Mouse (Mus musculus) layer of hippocampus, postnatal 36 days (tissue): ENCODE data around the gene Acss1. TPM values are rescaled to one million over a fixed set of nuclear protein-coding genes. Genes with fewer than 3 reads are reported as not detected.

Experiments
- DNase-seq, 2 experiments: peaks; one replicate each; pipeline ENCODE4 v3.0.0; 2022
- total RNA-seq, 2 experiments: library from RNA; stranded (reverse); gene quantifications; 2 replicates each; pipeline ENCODE4 v1.2.3; 2021

Gene Acss1
- total RNA-seq, 2 experiments from 2014 or later, result 22.7 to 29.9 TPM

DNA sequence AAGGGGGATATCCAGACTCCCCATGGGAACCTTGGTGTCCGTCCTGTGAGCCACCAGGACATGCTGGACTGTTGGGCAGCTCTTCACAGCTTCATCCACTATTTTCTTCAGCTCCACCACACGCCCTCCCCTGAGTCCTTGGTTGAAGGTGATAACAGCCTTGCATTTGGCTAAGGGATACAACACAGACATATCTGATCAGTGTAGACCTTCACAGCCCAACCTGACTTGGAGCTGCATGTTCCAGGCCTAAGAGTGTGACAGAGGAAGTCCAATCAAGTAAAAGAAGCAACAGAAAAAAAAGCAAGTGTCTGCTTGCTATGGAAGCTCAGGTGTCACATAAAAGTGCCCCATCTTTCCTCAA lies 29.9 kb downstream of the Acss1 start:
- no peak for DNase-seq

- DNase-seq, result no peak
Measured at GRCm38 (mm10) chr2:150637702-150638369, 30.5 kb downstream of the Acss1 start.

DNA sequence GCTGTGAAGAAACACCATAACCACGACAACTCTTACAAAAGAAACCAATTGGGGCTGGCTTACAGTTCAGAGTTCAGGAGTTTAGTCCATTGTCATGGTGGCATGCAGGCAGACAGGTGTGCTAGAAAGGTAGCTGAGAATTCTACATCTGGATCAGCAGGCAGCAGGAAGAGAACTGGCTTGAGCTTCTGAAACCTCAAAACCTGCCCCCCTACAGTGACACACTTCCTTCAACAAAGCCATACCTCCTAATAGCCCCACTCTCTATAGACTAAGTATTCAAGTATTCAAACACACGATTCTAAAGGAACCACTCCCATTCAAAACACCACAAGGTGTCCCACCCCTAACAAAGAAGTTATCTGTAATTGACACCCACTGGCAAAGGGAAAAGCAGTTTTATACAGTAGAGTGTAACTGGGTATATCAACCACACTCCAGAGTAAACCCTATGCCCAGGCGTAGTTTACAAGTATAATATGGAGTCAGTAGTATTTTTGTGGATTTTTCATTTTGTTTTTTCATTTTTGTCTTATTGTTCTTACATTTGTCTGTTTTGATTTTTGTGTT lies 32.3 kb downstream of the Acss1 start:
- no peak for DNase-seq

DNA sequence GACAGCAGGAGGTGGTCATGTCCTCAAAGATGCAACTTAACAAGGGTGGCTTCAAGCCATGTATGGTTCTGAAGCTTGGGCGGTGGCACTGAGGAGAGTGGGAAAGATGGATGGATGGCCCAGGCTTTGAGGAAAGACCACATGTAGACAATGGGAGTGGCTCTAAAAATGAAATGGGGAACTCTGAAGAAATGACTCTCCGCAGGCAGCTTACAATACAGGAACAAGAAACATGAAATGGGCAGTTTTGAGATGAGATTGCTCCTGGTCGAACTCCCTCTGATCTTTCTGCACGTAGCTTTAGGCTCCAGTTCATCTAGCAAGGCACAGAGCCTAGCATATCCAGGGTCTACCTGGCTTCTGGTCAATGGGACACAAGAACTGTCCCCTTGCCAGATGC lies 39.0 kb downstream of the Acss1 start:
- no peak for DNase-seq

DNA sequence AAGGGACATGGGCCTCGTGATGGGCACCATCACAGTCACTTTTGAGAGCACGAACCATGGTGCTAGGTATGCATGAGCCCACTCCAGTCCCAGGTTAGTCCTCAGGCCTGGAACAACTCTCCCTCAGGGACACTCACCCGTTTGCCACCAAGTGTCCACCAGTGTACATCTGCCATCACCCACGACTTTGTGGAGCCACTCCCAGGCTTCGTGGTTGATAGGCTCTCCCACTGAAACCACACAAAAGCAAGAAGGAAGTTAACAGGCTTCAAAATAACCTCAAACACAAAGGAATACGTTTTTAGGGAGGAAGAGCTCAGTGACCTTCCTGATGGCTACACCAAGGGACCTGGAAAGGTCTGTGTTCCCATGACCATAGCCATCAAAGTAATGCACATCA lies 41.2 kb downstream of the Acss1 start:
- DNase-seq, result no peak

GRCm38 (mm10) chr2:150624926-150625325 lies 43.4 kb downstream of the Acss1 start:
- DNase-seq, result no peak

DNA sequence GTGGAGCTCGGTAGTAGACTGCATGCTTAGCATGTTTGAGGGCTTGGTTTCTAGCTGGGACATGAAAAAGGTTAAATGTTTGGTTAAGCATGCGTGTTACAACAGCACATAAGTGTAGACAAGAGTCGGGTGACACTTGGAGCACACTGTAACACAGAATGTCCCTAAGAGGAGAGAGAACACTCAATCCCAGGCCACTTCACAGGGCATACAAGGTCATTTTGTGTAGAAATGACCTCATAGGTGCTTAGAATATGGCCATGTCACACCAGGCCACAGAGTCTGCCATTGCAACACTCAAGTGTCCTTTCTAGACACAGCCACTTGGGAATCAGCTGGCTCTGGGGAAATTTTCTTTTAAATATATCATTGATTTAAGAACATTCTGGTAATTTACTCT lies 44.3 kb downstream of the Acss1 start:
- DNase-seq, result no peak

GRCm38 (mm10) chr2:150621698-150622097 lies 46.6 kb downstream of the Acss1 start:
- no peak for DNase-seq

- no peak for DNase-seq
Measured at GRCm38 (mm10) chr2:150610097-150610496, 58.2 kb downstream of the Acss1 start.

DNA sequence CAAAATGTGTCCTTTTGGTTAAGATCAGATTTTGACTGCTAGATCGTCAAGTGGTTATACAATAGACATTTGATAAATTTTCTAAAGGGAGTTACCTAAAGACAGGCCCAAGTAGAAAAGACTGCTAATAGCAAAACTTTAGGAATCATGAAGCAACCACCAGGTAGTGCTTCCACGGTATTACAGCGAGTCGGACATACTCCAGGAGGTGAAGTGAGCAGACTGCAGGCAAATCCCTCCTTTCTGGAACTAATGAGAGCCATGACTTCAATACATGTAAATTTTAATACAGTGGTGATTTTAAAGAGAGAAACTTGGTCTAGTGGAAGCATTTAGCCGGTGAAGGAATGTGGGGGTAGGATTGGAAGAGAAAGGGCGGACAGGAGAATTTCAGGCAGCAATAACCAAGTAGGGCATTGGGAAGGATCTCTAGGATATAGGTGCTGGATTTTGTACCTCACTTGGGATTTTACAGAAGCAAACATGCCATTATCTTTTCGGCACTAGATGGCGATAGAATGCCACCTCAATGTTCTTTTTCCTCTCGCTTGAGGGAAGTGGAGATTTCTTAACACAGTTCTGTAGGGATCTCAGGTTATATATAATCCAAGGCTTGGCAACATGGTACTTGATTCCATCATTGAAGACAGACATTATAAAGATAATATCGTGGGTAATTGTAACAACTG lies 59.3 kb downstream of the Acss1 start:
- peak; percentile 11 to 58 for DNase-seq

DNA sequence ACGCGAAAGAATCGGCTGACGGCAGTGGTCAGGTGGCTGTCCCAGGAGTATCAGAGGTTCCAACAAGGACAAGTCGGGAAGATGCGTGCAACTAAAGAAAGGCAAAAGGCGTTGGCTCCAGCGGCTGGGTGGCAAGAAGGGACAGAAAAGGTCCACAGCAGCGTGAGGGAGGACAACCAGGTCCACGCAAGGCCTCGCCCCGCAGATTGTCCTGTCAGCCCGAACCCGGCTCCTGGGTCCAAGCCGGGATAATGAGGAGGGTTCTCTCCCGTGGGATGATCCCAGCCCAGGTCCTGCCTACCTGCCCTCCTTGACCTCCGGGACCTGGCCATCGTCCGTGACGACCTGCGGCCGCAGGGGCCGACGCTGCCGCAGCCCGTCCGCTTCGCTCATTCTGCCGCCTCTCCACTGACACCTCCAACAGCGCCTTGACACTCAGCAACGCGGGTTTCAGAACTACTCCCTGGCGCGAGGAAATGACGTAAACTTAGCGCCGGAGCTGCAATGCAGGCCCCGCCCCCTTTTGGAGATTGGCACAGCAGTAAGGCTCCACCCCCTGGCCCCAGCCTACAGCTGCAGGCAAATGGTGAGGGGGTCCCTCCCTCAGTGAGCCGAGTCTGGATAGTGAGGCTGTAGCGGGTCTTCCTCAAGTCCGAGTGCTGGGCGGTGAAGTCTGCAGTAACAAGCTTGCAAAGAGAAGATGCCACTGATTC lies 60.1 kb downstream of the Acss1 start, which contains the start of gene Apmap:
Apmap (minus strand) TSS at position 481 of the 713 bp plus-strand sequence.
- peak; percentile 96 for DNase-seq

DNA sequence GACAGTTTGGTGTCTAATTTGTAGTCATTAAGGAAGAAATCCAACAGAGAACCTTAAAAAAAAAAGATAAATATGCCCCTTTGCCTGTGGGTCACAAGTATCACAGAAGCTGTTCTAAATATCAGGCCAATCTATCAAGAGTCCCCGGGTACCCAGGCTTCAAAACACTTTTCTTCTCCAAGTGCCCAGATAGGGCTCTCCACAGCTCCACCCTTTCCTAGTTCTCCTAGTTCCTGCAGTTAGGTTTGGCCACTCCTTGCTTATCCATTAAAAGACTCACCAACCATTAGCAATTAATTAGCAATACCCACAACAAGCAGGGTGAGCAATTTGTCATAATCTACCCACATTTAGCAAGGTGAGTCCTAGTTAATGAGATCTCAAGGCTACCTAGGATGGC lies 61.2 kb downstream of the Acss1 start:
- no peak for DNase-seq

- no peak for DNase-seq
Measured at GRCm38 (mm10) chr2:150604802-150605201, 63.5 kb downstream of the Acss1 start.

DNA sequence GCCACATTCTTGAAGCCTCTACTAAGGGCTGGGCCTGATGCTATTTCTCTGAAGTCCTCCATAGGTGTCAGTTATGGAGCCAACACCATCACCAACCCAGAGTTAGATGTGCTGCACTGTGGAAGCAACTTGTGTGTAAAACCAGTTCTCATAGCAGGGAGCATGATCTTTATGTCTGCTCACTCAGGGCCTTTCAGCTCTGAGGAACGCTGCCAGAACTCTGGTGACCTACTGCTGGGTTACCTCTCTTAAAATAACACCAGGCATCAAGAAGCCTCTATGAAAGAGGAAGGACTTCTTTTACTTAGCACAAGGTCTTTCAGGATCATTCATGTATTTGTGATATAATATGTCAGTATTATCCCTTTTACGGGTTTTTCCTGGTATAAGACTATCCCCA lies 66.1 kb downstream of the Acss1 start:
- DNase-seq, result no peak

DNA sequence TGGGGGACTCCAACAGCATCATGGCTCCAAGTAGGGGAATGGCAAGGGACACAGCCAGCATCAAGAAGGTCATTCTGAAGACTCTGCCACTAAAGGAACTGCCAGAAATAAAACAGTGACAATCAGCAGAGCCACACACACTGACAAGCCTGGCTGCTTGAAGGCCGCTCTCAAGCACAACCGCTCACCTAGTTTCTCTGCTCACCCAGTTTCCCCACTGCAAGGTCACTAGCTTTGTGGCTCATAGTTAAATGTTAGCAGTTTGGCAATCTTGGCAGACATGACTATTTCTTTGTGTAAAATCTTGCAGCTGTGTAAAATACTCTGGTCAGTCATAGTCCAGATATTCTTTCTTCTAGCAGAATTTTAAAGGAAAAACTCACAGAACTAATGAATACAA lies 68.0 kb downstream of the Acss1 start:
- DNase-seq, result no peak

GRCm38 (mm10) chr2:150595411-150596190 lies 72.7 kb downstream of the Acss1 start:
- no peak for DNase-seq

DNA sequence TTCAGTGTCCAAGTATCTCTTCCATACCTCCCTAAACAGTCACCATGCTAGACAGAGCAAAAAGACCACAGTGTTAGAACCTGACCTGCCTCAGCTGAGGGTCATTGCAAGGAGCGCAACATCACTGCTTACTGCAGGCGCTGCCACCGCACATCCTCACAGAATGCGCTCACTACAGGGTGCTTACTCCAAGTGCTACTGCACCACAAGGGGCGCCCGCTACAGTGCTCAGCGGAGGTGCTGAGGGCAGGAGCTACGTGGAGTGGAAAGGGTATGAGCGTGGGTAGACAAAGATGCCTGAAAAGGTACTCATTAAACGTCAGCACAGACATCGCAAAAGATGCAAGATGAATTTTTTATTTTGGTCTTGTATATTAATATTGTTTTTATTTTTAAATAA lies 79.2 kb downstream of the Acss1 start:
- DNase-seq, result no peak

GRCm38 (mm10) chr2:150579628-150580027 lies 88.7 kb downstream of the Acss1 start:
- DNase-seq, result no peak

- no peak for DNase-seq
Measured at GRCm38 (mm10) chr2:150578603-150579002, 89.7 kb downstream of the Acss1 start.

- no peak for DNase-seq
Measured at GRCm38 (mm10) chr2:150576256-150576655, 92.0 kb downstream of the Acss1 start.

GRCm38 (mm10) chr2:150572463-150572862 lies 95.8 kb downstream of the Acss1 start:
- no peak for DNase-seq

DNA sequence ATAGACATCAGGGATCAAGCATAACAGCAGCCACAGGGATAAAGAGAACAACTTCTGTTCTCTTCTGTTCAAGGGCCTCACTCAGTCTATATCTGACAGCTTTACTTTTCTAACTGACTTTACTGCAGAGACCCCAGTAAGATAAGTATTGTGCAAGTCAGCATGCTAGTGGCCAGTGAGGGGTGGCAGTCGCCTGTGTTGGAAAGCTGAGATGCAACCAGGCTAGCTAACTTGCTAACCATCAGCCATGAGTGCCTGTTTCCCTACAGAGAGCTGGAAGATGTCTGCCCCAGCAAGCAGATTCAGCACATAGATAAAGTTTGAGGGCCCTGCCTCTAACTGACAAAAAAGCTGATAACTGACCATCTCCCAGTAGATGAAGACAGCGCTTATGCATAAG lies 97.5 kb downstream of the Acss1 start:
- no peak for DNase-seq
